Mouse (Mus musculus) inflammation-experienced regulatory T-cells, adult 6 months (primary cell): ENCODE measurements around the gene Dapk1. TPM values are rescaled to one million over a fixed set of nuclear protein-coding genes. Genes with fewer than 3 reads are reported as not detected.

ENCODE experiments used
- ATAC-seq: one replicate; pipeline ENCODE4 v1.8.0; 2017
- polyA plus RNA-seq, 3 experiments: library from polyadenylated mRNA; unstranded; fragments of 100-300 nt; shearing (Covaris generic); gene quantifications; one replicate each; pipeline ENCODE4 v1.2.1; 2017

Gene Dapk1
- polyA plus RNA-seq, 3 experiments from 2014 or later = 0.45 to 1.4 TPM; not detected in 1

GRCm38 (mm10) chr13:60664816-60665215 is 63.1 kb downstream of the Dapk1 start:
- no peak for ATAC-seq

- no peak for ATAC-seq
Measured at GRCm38 (mm10) chr13:60665402-60665801, 63.7 kb downstream of the Dapk1 start.

GRCm38 (mm10) chr13:60668036-60668435 is 66.3 kb downstream of the Dapk1 start:
- ATAC-seq = no peak

GRCm38 (mm10) chr13:60670605-60671004 is 68.9 kb downstream of the Dapk1 start:
- ATAC-seq = no peak

- no peak for ATAC-seq
Measured at GRCm38 (mm10) chr13:60671235-60671634, 69.5 kb downstream of the Dapk1 start.

GRCm38 (mm10) chr13:60672287-60672686 is 70.5 kb downstream of the Dapk1 start:
- ATAC-seq = no peak

GRCm38 (mm10) chr13:60672882-60673675 is 71.3 kb downstream of the Dapk1 start:
- no peak for ATAC-seq

- ATAC-seq = no peak
Measured at GRCm38 (mm10) chr13:60674301-60674700, 72.6 kb downstream of the Dapk1 start.

- no peak for ATAC-seq
Measured at GRCm38 (mm10) chr13:60674911-60675310, 73.2 kb downstream of the Dapk1 start.

- no peak for ATAC-seq
Measured at GRCm38 (mm10) chr13:60675416-60675815, 73.7 kb downstream of the Dapk1 start.

GRCm38 (mm10) chr13:60678912-60679311 is 77.2 kb downstream of the Dapk1 start:
- no peak for ATAC-seq

GRCm38 (mm10) chr13:60682714-60683695 is 81.3 kb downstream of the Dapk1 start:
- no peak for ATAC-seq

- ATAC-seq = no peak
Measured at GRCm38 (mm10) chr13:60684050-60684760, 82.5 kb downstream of the Dapk1 start.

- no peak for ATAC-seq
Measured at GRCm38 (mm10) chr13:60684806-60685205, 83.1 kb downstream of the Dapk1 start.

GRCm38 (mm10) chr13:60685216-60685615 is 83.5 kb downstream of the Dapk1 start:
- ATAC-seq = no peak

GRCm38 (mm10) chr13:60686024-60686663 is 84.4 kb downstream of the Dapk1 start:
- no peak for ATAC-seq

GRCm38 (mm10) chr13:60686967-60687366 is 85.2 kb downstream of the Dapk1 start:
- no peak for ATAC-seq

- ATAC-seq = no peak
Measured at GRCm38 (mm10) chr13:60687462-60687861, 85.7 kb downstream of the Dapk1 start.

GRCm38 (mm10) chr13:60687891-60688290 is 86.1 kb downstream of the Dapk1 start:
- no peak for ATAC-seq

GRCm38 (mm10) chr13:60690921-60691320 is 89.2 kb downstream of the Dapk1 start:
- no peak for ATAC-seq

- ATAC-seq = no peak
Measured at GRCm38 (mm10) chr13:60691940-60692339, 90.2 kb downstream of the Dapk1 start.
